Mouse (Mus musculus): ENCODE data around the gene Rnft2. TPM values are rescaled to one million over a fixed set of nuclear protein-coding genes. Genes with fewer than 3 reads are reported as not detected.

The Rnft2 gene
- polyA plus RNA-seq, 1 experiment: 7.8 TPM

DNA sequence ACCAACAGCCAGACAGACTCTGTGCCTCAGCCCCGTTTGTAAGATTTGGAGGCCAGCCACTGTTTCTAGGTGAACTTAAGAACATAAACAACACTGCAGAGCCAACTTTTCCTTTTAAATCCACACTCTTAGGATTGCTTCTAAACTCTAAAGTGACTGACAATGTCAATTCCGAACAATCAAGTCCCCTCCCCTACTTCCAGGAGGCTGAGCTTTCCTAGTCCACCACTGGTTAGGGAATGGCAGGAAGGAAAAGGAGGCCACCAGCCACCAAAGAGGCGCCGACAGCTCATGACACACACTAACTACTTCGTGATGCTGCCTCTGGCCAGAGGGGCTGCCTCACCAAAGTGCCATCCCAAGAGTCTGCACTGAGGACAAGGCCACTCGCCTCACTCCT, 100.1 kb downstream of the Rnft2 start:
- no peaks in the 10 kb centered on the region for H3K4me1 ChIP-seq (ENCODE audit: control insufficient read depth, insufficient read depth, low read length)
- no peak overlapping the region for H3K4me3 ChIP-seq (ENCODE audit: low read depth, low read length)
- peaks cover 5% of the 10 kb centered on the region; the same call in 1 of the 2 replicates for H3K36me3 ChIP-seq (ENCODE audit: control insufficient read depth, insufficient read depth, low read length, poor library complexity, severe bottlenecking)
- TF ChIP-seq POLR2A (IDR thresholded peaks at IDR 0.05; ENCODE audit: insufficient read depth, low read length) (no peak), EP300 (IDR thresholded peaks at IDR 0.05; ENCODE audit: insufficient read depth, low read depth, low read length) (no peak), CTCF (IDR thresholded peaks at IDR 0.05; ENCODE audit: low read depth, low read length) (no peak)
- H3K27me3 ChIP-seq (ENCODE audit: control insufficient read depth, insufficient read depth, low read length, poor library complexity, severe bottlenecking): no peaks in the 10 kb centered on the region
- no peaks in the 10 kb centered on the region for H3K9me3 ChIP-seq (replicated peaks; ENCODE audit: control insufficient read depth, insufficient read depth, low read length, poor library complexity, severe bottlenecking)
- H3K27ac ChIP-seq (ENCODE audit: insufficient read depth, low read length): no peak overlapping the region
- no peak overlapping the region for H3K9ac ChIP-seq (ENCODE audit: low read depth, poor library complexity, severe bottlenecking)

GRCm38 (mm10) chr5:118144327-118144726, 100.6 kb downstream of the Rnft2 start:
- H3K27ac ChIP-seq (ENCODE audit: insufficient read depth, low read length): no peak overlapping the region
- no peaks in the 10 kb centered on the region for H3K9me3 ChIP-seq (replicated peaks; ENCODE audit: control insufficient read depth, insufficient read depth, low read length, poor library complexity, severe bottlenecking)
- no peaks in the 10 kb centered on the region for H3K4me1 ChIP-seq (ENCODE audit: control insufficient read depth, insufficient read depth, low read length)
- no peak overlapping the region for H3K9ac ChIP-seq (ENCODE audit: low read depth, poor library complexity, severe bottlenecking)
- peaks cover 5% of the 10 kb centered on the region; the same call in 1 of the 2 replicates for H3K36me3 ChIP-seq (ENCODE audit: control insufficient read depth, insufficient read depth, low read length, poor library complexity, severe bottlenecking)
- TF ChIP-seq POLR2A (IDR thresholded peaks at IDR 0.05; ENCODE audit: insufficient read depth, low read length) (no peak), CTCF (IDR thresholded peaks at IDR 0.05; ENCODE audit: low read depth, low read length) (no peak), EP300 (IDR thresholded peaks at IDR 0.05; ENCODE audit: insufficient read depth, low read depth, low read length) (no peak)
- no peak overlapping the region for H3K4me3 ChIP-seq (ENCODE audit: low read depth, low read length)
- no peaks in the 10 kb centered on the region for H3K27me3 ChIP-seq (ENCODE audit: control insufficient read depth, insufficient read depth, low read length, poor library complexity, severe bottlenecking)

DNA sequence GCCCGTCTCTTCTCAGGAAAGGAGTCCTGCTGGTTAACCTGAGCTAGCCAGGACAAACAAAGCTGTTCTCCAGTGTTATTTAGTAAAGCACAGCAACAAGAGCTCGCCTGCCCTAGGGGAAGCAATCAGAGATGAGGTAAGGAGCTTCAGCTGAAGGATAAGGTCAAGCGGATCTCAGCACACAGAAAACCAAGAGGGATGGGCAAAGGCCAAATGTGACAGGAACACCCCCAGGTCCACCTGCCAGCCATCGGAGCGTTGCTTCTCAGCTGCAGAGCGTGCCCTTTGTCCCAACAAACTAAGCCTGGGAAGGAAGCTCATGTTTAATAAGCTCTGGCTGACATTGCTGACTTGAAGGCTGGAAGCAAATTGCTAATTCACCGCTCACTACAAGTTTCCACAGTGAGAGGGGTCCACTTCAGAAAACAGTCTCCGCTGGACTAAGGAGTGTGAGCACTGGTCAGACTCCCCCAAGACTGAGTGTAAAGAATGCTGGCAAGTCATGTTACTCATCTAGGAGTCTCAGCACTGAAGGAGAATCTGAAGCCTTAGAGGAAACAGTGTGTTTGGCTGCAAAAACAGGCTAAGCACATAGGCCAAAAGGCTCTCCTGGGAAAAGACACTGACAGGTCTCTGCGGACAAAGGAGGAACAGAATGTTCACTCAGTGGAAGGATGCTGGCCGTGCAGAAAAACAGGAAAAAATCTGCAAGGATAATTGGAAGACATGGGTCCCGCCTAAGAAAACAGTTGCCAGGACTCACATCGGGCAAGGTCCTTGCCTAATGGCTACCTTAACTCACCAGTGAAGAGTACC, 101.5 kb downstream of the Rnft2 start:
- H3K27me3 ChIP-seq (ENCODE audit: control insufficient read depth, insufficient read depth, low read length, poor library complexity, severe bottlenecking): no peaks in the 10 kb centered on the region
- no peak overlapping the region for H3K9ac ChIP-seq (ENCODE audit: low read depth, poor library complexity, severe bottlenecking)
- no peak for TF ChIP-seq POLR2A (IDR thresholded peaks at IDR 0.05; ENCODE audit: insufficient read depth, low read length)
- H3K4me1 ChIP-seq (ENCODE audit: control insufficient read depth, insufficient read depth, low read length): no peaks in the 10 kb centered on the region
- no peak overlapping the region for H3K4me3 ChIP-seq (ENCODE audit: low read depth, low read length)
- H3K27ac ChIP-seq (ENCODE audit: insufficient read depth, low read length): no peak overlapping the region
- no peaks in the 10 kb centered on the region for H3K9me3 ChIP-seq (replicated peaks; ENCODE audit: control insufficient read depth, insufficient read depth, low read length, poor library complexity, severe bottlenecking)
- H3K36me3 ChIP-seq (ENCODE audit: control insufficient read depth, insufficient read depth, low read length, poor library complexity, severe bottlenecking): peaks cover 5% of the 10 kb centered on the region; the same call in 1 of the 2 replicates

DNA sequence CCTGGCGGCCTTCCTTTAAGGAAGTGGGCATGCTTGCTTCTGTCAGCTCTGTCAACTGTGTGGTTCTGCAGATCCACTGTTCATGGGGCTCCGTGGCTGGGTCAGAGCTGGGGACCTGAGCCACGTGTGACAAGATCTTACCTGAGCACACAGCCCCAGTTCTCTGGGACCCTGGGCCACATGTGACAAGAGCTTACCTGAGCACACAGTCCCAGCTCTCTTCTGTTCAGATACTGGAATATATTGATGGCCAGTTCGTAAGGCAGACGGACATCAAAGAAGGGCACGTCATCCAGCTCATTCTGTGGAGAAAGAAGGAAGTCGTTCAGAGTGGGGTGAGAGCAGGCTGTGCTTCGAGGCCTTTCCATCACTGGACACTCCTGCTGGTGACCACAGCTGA, 102.4 kb downstream of the Rnft2 start:
- Histone ChIP-seq H3K27ac (ENCODE audit: insufficient read depth, low read length) (no peak overlapping the region), H3K27me3 (ENCODE audit: control insufficient read depth, insufficient read depth, low read length, poor library complexity, severe bottlenecking) (no peaks in the 10 kb centered on the region), H3K9ac (ENCODE audit: low read depth, poor library complexity, severe bottlenecking) (no peak overlapping the region), H3K36me3 (ENCODE audit: control insufficient read depth, insufficient read depth, low read length, poor library complexity, severe bottlenecking) (peaks cover 5% of the 10 kb centered on the region; the same call in 1 of the 2 replicates), H3K4me1 (ENCODE audit: control insufficient read depth, insufficient read depth, low read length) (no peaks in the 10 kb centered on the region), H3K4me3 (ENCODE audit: low read depth, low read length) (no peak overlapping the region), H3K9me3 (replicated peaks; ENCODE audit: control insufficient read depth, insufficient read depth, low read length, poor library complexity, severe bottlenecking) (no peaks in the 10 kb centered on the region)
- TF ChIP-seq EP300 (IDR thresholded peaks at IDR 0.05; ENCODE audit: insufficient read depth, low read depth, low read length) (no peak), POLR2A (IDR thresholded peaks at IDR 0.05; ENCODE audit: insufficient read depth, low read length) (no peak), CTCF (IDR thresholded peaks at IDR 0.05; ENCODE audit: low read depth, low read length) (no peak)

Other genes starting within 250 kb of the Rnft2 start
- gene Tesc, start 217.4 kb downstream of the Rnft2 start, polyA plus RNA-seq (2011; ENCODE audit: insufficient read depth, insufficient read length, low read depth, missing spikeins): 8.8 and 12.3 TPM in 2 replicates
- gene Fbxw8, start 89.7 kb downstream of the Rnft2 start, polyA plus RNA-seq (2011; ENCODE audit: insufficient read depth, insufficient read length, low read depth, missing spikeins): 36.3 and 37.1 TPM in 2 replicates
- 1.3 and 1.6 TPM in 2 replicates for gene Hrk, start 80.5 kb downstream of the Rnft2 start, polyA plus RNA-seq (2011; ENCODE audit: insufficient read depth, insufficient read length, low read depth, missing spikeins)
- 8.0 and 9.4 TPM in 2 replicates for gene 2410131K14Rik, start 111 bp upstream of the Rnft2 start, polyA plus RNA-seq (2011; ENCODE audit: insufficient read depth, insufficient read length, low read depth, missing spikeins)

All from ES-Bruce4 (cell line).